Mouse (Mus musculus): ENCODE results near the gene Pgghg. TPM values are rescaled to one million over a fixed set of nuclear protein-coding genes. Genes with fewer than 3 reads are reported as not detected.

Pgghg gene
- polyA plus RNA-seq, 1 experiment from 2014 or later = 25.1 TPM

DNA sequence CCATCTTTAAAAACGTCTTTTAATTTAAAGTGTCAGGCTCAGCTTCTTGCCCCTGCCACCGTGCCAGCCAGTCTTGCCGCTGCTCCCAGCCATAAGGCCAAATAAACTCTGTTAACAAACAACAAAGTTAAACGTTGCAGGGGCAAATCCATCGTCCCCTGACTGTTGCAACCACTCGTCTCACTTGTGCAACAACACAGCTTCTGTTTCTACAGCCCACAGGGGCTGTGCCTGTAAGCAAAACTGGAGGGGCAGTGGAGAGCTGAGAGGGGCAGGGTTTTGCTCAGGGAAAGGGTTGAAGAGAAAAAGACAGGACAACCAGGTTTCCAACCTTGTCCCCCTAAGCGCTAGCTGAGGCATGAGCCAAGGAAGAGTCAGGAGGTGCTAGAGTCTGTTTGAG lies 33.0 kb upstream of the Pgghg start:
- no peaks in the 10 kb centered on the region for H3K4me1 ChIP-seq
- ATAC-seq (ENCODE audit: insufficient number of reproducible peaks, insufficient read depth, low FRiP score, low TSS enrichment, low read depth) = no peak
- 50% methylated on average over 7 of the region's 7 CpGs for WGBS
- H3K9me3 ChIP-seq = no peaks in the 10 kb centered on the region
- no peak overlapping the region; the same call in 1 of the 2 replicates for H3K4me3 ChIP-seq
- H3K4me2 ChIP-seq = peak overlapping the region; percentile 87; the same call in 1 of the 2 replicates
- no peaks in the 10 kb centered on the region for H3K36me3 ChIP-seq
- H3K9ac ChIP-seq = no peak overlapping the region
- H3K27ac ChIP-seq = no peak overlapping the region
- no peaks in the 10 kb centered on the region for H3K27me3 ChIP-seq

DNA sequence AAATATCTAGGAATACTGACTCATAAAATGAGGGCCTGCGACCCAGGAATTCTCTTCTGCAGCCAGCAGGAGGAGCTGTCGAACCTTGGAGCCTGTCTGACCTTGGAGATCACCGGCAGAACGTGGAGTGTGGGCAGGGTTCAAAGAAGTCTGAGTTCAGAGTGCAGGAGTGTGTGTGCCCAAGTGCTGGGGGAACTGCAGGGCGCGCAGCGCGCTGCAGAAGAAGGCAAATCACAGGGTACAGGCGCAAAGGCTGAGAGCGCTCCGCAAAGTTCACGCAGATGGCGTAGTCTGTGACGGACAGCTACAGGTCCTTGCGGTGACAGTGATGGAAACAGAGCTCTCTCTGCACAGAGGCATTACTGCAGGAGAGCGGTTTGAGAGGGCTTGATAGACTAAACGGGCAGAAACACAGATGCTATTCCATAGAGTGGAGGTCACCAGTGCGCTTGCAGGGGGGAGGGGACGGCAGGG lies 32.5 kb upstream of the Pgghg start:
- peak; percentile 61 for ATAC-seq (ENCODE audit: insufficient number of reproducible peaks, insufficient read depth, low FRiP score, low TSS enrichment, low read depth)
- no peaks in the 10 kb centered on the region for H3K36me3 ChIP-seq
- peak overlapping the region; percentile 47 for H3K4me3 ChIP-seq
- peak overlapping the region; percentile 87 for H3K4me2 ChIP-seq
- no peaks in the 10 kb centered on the region for H3K4me1 ChIP-seq
- H3K9me3 ChIP-seq = no peaks in the 10 kb centered on the region
- WGBS = 1% methylated on average over 19 of the region's 19 CpGs
- H3K27ac ChIP-seq = no peak overlapping the region
- peak overlapping the region; percentile 61 for H3K9ac ChIP-seq
- H3K27me3 ChIP-seq = no peaks in the 10 kb centered on the region

DNA sequence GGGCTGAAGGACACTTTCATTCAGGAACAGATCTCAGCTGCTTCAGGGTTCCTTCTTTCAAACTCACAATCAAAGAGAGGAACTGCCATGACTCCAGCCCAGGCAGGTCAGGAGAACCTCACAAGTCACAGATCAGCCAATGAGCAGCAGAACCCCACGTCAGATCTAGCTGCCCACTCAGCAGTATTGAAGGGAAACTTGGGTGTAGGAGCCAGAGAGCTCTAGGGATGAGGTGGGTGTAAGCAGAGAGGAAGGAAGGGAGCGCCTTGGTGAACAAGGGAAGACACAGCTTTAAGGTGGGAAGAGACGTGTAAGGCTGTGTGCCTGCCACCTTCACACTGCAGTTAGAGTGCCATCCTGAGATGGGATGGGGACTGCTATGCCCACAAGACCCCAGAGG lies 28.9 kb upstream of the Pgghg start:
- Histone ChIP-seq H3K4me2 (no peak overlapping the region), H3K4me1 (no peaks in the 10 kb centered on the region), H3K4me3 (no peak overlapping the region), H3K27ac (no peak overlapping the region), H3K9ac (no peak overlapping the region), H3K27me3 (peaks cover 3% of the 10 kb centered on the region; the same call in 1 of the 2 replicates), H3K9me3 (no peaks in the 10 kb centered on the region), H3K36me3 (no peaks in the 10 kb centered on the region)
- 67% methylated on average over 3 of the region's 3 CpGs for WGBS
- no peak for ATAC-seq (ENCODE audit: insufficient number of reproducible peaks, insufficient read depth, low FRiP score, low TSS enrichment, low read depth)

DNA sequence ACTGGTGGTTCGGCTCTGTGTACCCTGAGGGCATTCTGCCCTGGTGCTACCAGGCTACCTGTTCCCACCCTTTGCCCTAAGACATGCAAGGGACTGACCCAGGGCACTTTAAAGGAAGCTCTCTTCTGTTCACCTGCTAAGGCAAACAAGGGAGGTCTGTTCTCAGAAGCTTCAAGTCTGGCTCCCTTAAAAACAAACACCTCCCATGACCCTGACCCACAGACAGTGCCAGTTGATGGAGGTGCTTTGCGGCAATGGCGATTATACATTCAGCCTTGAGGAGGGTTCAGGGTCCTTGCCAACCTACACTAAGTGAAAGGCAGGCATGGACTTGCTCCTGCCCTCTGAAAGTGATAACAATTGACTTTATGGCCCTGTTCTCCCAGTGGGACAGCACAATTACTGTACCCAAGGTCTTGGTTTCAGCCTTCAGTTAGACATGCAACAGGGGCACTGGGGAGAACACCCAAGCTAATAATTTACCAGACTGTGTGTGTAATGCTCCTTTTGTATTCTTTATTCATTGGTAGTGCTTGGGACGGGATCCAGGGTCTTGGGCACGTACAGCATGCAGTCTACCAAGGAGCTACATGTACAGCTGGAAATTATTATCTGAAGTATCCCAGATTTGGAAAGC lies 28.2 kb upstream of the Pgghg start:
- no peak for ATAC-seq (ENCODE audit: insufficient number of reproducible peaks, insufficient read depth, low FRiP score, low TSS enrichment, low read depth)
- Histone ChIP-seq H3K27me3 (peaks cover 10% of the 10 kb centered on the region), H3K4me2 (no peak overlapping the region), H3K9me3 (no peaks in the 10 kb centered on the region), H3K36me3 (no peaks in the 10 kb centered on the region), H3K4me3 (no peak overlapping the region), H3K27ac (no peak overlapping the region), H3K9ac (no peak overlapping the region), H3K4me1 (no peaks in the 10 kb centered on the region)
- WGBS = 63% methylated on average over 5 of the region's 5 CpGs

DNA sequence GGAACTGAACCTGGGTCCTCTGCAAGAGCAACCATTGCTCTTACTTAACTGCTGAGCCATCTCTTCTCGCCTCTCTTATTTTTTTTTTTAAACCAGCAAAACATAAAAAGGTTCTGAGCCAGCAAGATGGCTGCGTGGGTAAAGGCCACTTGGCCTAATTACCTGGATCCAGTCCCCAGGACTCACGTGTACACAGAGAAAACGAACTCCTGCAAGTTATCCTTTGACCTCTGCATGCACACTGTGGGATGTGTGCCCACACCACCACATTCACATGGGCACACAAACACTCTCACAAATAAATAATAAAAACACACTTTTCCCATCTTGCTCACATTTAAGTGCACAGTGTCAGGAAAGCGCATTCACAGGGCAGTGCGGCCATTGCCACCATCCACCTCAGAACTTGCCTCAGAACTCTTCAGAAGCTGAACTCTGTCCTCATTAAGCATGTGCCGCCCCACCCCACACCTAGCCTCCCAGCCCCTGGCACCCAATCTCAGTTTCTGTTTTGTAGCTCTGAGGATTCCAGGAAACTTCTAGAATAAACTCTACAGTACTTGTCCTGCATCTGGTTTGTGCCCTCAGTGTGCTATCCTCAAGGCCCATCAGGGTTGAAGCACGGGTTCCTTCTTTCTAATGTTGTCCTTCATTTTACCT lies 27.0 kb upstream of the Pgghg start:
- no peak overlapping the region for H3K4me3 ChIP-seq
- no peak overlapping the region for H3K4me2 ChIP-seq
- ATAC-seq (ENCODE audit: insufficient number of reproducible peaks, insufficient read depth, low FRiP score, low TSS enrichment, low read depth) = no peak
- 80% methylated on average over 8 of the region's 8 CpGs for WGBS
- no peaks in the 10 kb centered on the region for H3K9me3 ChIP-seq
- peaks cover 19% of the 10 kb centered on the region for H3K27me3 ChIP-seq
- H3K27ac ChIP-seq = no peak overlapping the region
- no peak overlapping the region for H3K9ac ChIP-seq
- no peaks in the 10 kb centered on the region for H3K4me1 ChIP-seq
- no peaks in the 10 kb centered on the region for H3K36me3 ChIP-seq

DNA sequence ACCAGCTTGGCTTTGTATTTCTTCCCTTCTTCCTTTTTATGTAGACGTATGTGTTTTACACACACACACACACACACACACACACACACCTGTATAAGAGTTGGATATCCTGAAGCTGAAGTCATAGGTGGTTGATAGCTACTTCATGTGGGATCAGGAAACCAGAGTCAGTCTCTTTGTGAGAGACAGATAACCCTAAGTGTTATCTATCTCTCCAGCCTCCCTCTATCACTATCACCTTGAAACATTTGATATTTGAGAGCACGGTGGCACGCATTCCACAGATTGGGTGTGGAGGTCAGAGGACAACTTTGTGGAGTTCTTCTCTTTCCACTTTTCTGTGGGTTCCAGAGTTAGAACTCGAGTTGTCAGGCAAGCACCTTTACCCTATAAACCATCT lies 21.3 kb upstream of the Pgghg start:
- H3K27me3 ChIP-seq = peaks cover 77% of the 10 kb centered on the region
- no peak overlapping the region for H3K4me3 ChIP-seq
- no peak overlapping the region for H3K27ac ChIP-seq
- peaks cover 18% of the 10 kb centered on the region for H3K4me1 ChIP-seq
- H3K9ac ChIP-seq = no peak overlapping the region
- no peaks in the 10 kb centered on the region for H3K36me3 ChIP-seq
- H3K9me3 ChIP-seq = no peaks in the 10 kb centered on the region
- ATAC-seq (ENCODE audit: insufficient number of reproducible peaks, insufficient read depth, low FRiP score, low TSS enrichment, low read depth) = no peak
- WGBS = 72% methylated on average over 4 of the region's 4 CpGs
- no peak overlapping the region for H3K4me2 ChIP-seq

DNA sequence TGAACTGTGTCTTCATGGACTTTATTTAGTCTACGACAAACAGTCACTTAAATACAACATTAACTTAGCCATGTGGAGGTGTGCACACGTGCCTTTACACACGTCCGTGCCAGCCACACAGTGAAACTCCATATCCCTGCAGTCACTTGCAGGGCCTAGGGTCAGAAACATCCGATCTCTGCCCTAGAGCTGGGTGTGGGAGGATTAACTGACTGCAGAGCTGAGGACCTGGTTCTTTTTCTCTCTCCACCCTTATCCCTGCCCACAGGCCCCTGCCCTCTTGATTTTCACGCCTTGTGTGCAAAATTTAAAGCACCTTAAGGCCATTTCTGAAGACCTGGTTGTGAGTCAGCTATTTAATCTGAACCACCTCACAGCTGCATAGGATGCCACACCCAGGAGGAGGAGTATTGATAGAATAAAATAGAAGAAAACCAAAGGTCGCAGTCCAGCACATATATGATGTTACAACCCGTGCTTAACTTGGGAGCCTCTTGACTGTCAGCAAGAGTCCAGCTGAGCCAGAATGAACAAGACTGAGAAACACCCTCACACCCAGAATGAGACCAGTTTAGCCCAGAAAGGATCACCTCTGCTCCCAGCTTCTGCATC lies 20.7 kb upstream of the Pgghg start, which contains the start of gene Nlrp6:
TSS of gene Nlrp6 (plus strand) at position 485 of the 612 bp plus-strand sequence.
- Histone ChIP-seq H3K9me3 (no peaks in the 10 kb centered on the region), H3K27ac (no peak within 1 kb of the TSS), H3K36me3 (no peaks in the 10 kb centered on the region), H3K9ac (no peak within 1 kb of the TSS), H3K4me2 (no peak within 1 kb of the TSS), H3K4me1 (peaks cover 18% of the 10 kb centered on the region), H3K27me3 (peaks cover 83% of the 10 kb centered on the region), H3K4me3 (no peak within 1 kb of the TSS)
- WGBS = 69% methylated on average over 8 of the region's 8 CpGs
- no peak for ATAC-seq (ENCODE audit: insufficient number of reproducible peaks, insufficient read depth, low FRiP score, low TSS enrichment, low read depth)

DNA sequence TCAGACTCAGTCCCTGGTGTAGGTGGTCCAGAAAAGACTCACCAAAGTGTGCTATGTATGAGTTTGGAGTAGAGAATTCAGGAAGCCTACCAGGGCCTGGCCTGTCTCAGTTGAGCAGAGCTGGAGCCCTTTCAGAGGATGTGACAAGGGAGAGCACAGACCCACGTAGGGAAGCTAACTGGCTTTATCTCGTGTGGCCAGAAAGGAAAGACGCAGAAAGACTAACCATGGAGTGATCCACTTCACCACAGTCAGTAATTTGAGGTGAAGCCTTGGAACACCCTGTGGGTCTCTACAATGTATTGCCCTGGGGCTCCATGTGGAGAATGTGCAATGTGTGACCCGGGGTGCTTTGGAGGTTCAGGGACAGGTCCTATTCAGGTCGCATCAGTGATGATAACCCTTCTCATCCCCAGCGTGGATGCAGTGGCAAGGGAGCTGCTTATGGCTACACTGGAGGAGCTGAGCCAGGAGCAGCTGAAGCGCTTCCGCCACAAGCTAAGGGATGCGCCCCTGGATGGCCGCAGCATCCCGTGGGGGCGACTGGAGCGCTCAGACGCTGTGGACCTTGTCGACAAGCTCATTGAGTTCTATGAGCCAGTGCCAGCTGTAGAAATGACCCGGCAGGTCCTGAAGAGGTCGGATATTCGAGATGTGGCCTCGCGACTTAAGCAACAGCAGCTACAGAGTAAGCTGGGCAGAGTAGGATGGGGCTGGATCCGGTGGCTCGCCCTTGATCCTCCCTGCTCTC lies 19.8 kb upstream of the Pgghg start:
- Histone ChIP-seq H3K9me3 (no peaks in the 10 kb centered on the region), H3K27me3 (peaks cover 81% of the 10 kb centered on the region), H3K4me2 (no peak overlapping the region), H3K4me3 (no peak overlapping the region), H3K9ac (no peak overlapping the region), H3K36me3 (no peaks in the 10 kb centered on the region), H3K27ac (no peak overlapping the region), H3K4me1 (peaks cover 18% of the 10 kb centered on the region)
- no peak for ATAC-seq (ENCODE audit: insufficient number of reproducible peaks, insufficient read depth, low FRiP score, low TSS enrichment, low read depth)
- WGBS = 27% methylated on average over 22 of the region's 22 CpGs

- no peak overlapping the region for H3K27ac ChIP-seq
- peaks cover 18% of the 10 kb centered on the region for H3K4me1 ChIP-seq
- peaks cover 78% of the 10 kb centered on the region for H3K27me3 ChIP-seq
- WGBS = 1% methylated on average over 49 of the region's 49 CpGs
- no peaks in the 10 kb centered on the region for H3K36me3 ChIP-seq
- no peaks in the 10 kb centered on the region for H3K9me3 ChIP-seq
- H3K4me3 ChIP-seq = peak overlapping the region; percentile 43
- peak overlapping the region; percentile 41 for H3K9ac ChIP-seq
- no peak for ATAC-seq (ENCODE audit: insufficient number of reproducible peaks, insufficient read depth, low FRiP score, low TSS enrichment, low read depth)
- H3K4me2 ChIP-seq = peak overlapping the region; percentile 76
These were observed 18.7 kb upstream of the Pgghg start for GRCm38 (mm10) chr7:140922398-140923069.

DNA sequence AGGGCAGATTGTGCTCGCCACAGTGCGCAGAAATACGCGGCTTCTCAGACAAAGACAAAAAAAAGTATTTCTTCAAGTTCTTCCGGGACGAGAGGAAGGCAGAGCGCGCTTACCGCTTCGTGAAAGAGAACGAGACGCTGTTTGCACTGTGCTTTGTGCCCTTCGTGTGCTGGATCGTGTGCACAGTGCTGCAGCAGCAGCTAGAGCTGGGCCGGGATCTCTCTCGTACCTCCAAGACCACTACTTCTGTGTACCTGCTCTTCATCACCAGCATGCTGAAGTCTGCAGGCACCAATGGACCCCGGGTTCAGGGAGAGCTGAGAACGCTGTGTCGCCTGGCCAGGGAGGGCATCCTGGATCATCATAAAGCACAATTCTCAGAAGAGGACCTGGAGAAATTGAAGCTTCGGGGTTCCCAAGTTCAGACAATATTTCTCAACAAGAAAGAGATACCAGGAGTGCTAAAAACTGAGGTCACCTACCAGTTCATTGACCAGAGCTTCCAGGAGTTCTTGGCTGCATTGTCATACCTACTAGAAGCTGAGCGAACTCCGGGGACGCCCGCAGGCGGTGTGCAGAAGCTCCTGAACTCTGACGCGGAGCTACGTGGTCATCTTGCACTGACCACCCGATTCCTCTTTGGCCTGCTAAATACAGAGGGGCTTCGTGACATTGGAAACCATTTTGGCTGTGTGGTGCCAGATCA lies 18.0 kb upstream of the Pgghg start:
- Histone ChIP-seq H3K27ac (no peak overlapping the region), H3K4me3 (peak overlapping the region; percentile 43), H3K9ac (peak overlapping the region; percentile 41), H3K36me3 (no peaks in the 10 kb centered on the region), H3K4me1 (peaks cover 18% of the 10 kb centered on the region), H3K9me3 (no peaks in the 10 kb centered on the region), H3K27me3 (peaks cover 71% of the 10 kb centered on the region), H3K4me2 (peak overlapping the region; percentile 76)
- WGBS = 20% methylated on average over 30 of the region's 30 CpGs
- ATAC-seq (ENCODE audit: insufficient number of reproducible peaks, insufficient read depth, low FRiP score, low TSS enrichment, low read depth) = no peak

Measured in embryonic facial prominence, embryonic 13.5 days (tissue).